8 mouse cellular contexts compared by ENCODE assay signal in genomic region chr6:72366844-72367443, GRCm38 (mm10). TPM values are rescaled to one million over a fixed set of nuclear protein-coding genes. Genes with fewer than 3 reads are reported as not detected.
DNase-seq lines count a peak whose midpoint lies in the region; ATAC-seq and TF ChIP-seq lines count a peak whose summit lies in the region.

Rnf181 (minus strand) TSS chr6:72366956.

- no peak for TF ChIP-seq POLR2A in bone marrow, adult 2 months (IDR thresholded peaks at IDR 0.05; ENCODE audit: borderline replicate concordance, control insufficient read depth, low read depth, low read length)

- no peak for TF ChIP-seq CTCF in bone marrow, adult 2 months (IDR thresholded peaks at IDR 0.05; ENCODE audit: control insufficient read depth, insufficient read depth, low read length)

- H3K27ac ChIP-seq in kidney, embryonic 16.5 days (ENCODE audit: low read length), result no peak within 1 kb of the TSS
- H3K27ac ChIP-seq in bone marrow, adult 2 months (ENCODE audit: control insufficient read depth, insufficient read depth, low read depth, low read length, poor library complexity), result no peak within 1 kb of the TSS
- H3K27ac ChIP-seq in midbrain, embryonic 12.5 days (replicated peaks), result no peak within 1 kb of the TSS

- no peak for DNase-seq in kidney, postnatal 10 days
- DNase-seq in gastrocnemius, postnatal 4 days (ENCODE audit: low spot score in 2 of 2), result no peak
- no peak for DNase-seq in large intestine, adult 2 months (ENCODE audit: low read depth, low spot score)
- DNase-seq in cerebellum, postnatal 14 days, result no peak
- DNase-seq in right cerebral cortex, postnatal 4 days, result no peak

- H3K36me3 ChIP-seq in kidney, embryonic 16.5 days (ENCODE audit: insufficient read depth, low read length), result no peaks in the 10 kb centered on the region
- H3K36me3 ChIP-seq in midbrain, embryonic 12.5 days, result no peaks in the 10 kb centered on the region

- H3K9ac ChIP-seq in kidney, embryonic 16.5 days (replicated peaks; ENCODE audit: low read length), result no peak within 1 kb of the TSS
- no peak within 1 kb of the TSS for H3K9ac ChIP-seq in midbrain, embryonic 12.5 days (replicated peaks)

- no peaks in the 10 kb centered on the region for H3K27me3 ChIP-seq in kidney, embryonic 16.5 days (ENCODE audit: insufficient read depth, low read length)
- peaks cover 3% of the 10 kb centered on the region for H3K27me3 ChIP-seq in midbrain, embryonic 12.5 days

- H3K4me3 ChIP-seq in kidney, embryonic 16.5 days (ENCODE audit: low read length), result no peak within 1 kb of the TSS
- H3K4me3 ChIP-seq in bone marrow, adult 2 months (replicated peaks; ENCODE audit: control insufficient read depth, low read depth, low read length), result no peak within 1 kb of the TSS
- H3K4me3 ChIP-seq in midbrain, embryonic 12.5 days, result no peak within 1 kb of the TSS

- no peaks in the 10 kb centered on the region for H3K9me3 ChIP-seq in kidney, embryonic 16.5 days (ENCODE audit: low read length)
- H3K9me3 ChIP-seq in midbrain, embryonic 12.5 days, result no peaks in the 10 kb centered on the region

- H3K4me1 ChIP-seq in kidney, embryonic 16.5 days (ENCODE audit: insufficient read depth, low read length), result peaks cover 11% of the 10 kb centered on the region
- H3K4me1 ChIP-seq in bone marrow, adult 2 months (ENCODE audit: control insufficient read depth, insufficient read depth, low read length), result peaks cover 2% of the 10 kb centered on the region; the same call in 1 of the 2 replicates
- H3K4me1 ChIP-seq in midbrain, embryonic 12.5 days, result no peaks in the 10 kb centered on the region; the same call in 1 of the 2 replicates

- ATAC-seq in kidney, embryonic 16.5 days (ENCODE audit: low FRiP score, low TSS enrichment), result no peak
- no peak for ATAC-seq in midbrain, embryonic 12.5 days (ENCODE audit: low FRiP score, low read depth)

- no peak within 1 kb of the TSS for H3K4me2 ChIP-seq in kidney, embryonic 16.5 days (replicated peaks; ENCODE audit: low read depth, low read length)
- H3K4me2 ChIP-seq in midbrain, embryonic 12.5 days (replicated peaks), result no peak within 1 kb of the TSS

- 78% methylated on average over 4 of the region's 4 CpGs for WGBS in kidney, embryonic 16.5 days
- WGBS in bone marrow, adult 2 months, result 74% methylated on average over 4 of the region's 4 CpGs
- 78% methylated on average over 4 of the region's 4 CpGs for WGBS in large intestine, adult 2 months
- WGBS in midbrain, embryonic 12.5 days, result 74% methylated on average over 4 of the region's 4 CpGs

RNA-seq across cellular contexts. Expression of gene Rnf181, which starts in this region (rescaled TPM):
- polyA plus RNA-seq in kidney, embryonic 16.5 days (2015; fragmentation: Nextera tagmentation; extraction: Ambion mirVana), result 153 and 164 TPM in 2 replicates
- 62.6 and 104 TPM in 2 replicates for polyA plus RNA-seq in bone marrow, adult 2 months (2011; ENCODE audit: insufficient read depth, insufficient read length, low replicate concordance, missing spikeins)
- total RNA-seq in gastrocnemius, postnatal 4 days (2021), result 10 to 100 TPM; 36.8 to 41.5 TPM
- polyA plus RNA-seq in large intestine, adult 2 months (2012; rRNA removed), result 82.5 and 102 TPM in 2 replicates
- 98.1 and 98.7 TPM in 2 replicates for polyA plus RNA-seq in midbrain, embryonic 12.5 days (2016; fragmentation: Nextera tagmentation; extraction: Ambion mirVana)
